Mouse (Mus musculus): Measurements from ENCODE around the gene Cd300c.
"Not testable (repeated sequence)": the region's sequence is repeated elsewhere in the genome, so short reads cannot be mapped to it uniquely, and the experiment has no call there.

The Cd300c gene

GRCm38 (mm10) chr11:114968752-114969207, at the start of gene Cd300c:
Gene Cd300c, minus strand, starts transcription at chr11:114969157.
- DNase-seq (ENCODE audit: low read depth, low spot score), result no peak

- not testable (repeated sequence) for DNase-seq (ENCODE audit: low read depth, low spot score)
These were observed 47.1 kb upstream of the Cd300c start, which contains the start of gene Cd300ld2 for GRCm38 (mm10) chr11:115016093-115016492. Gene Cd300ld2, minus strand, starts transcription at chr11:115016193.

GRCm38 (mm10) chr11:115004070-115004469, 35.1 kb upstream of the Cd300c start:
- DNase-seq (ENCODE audit: low read depth, low spot score), result no peak

DNA sequence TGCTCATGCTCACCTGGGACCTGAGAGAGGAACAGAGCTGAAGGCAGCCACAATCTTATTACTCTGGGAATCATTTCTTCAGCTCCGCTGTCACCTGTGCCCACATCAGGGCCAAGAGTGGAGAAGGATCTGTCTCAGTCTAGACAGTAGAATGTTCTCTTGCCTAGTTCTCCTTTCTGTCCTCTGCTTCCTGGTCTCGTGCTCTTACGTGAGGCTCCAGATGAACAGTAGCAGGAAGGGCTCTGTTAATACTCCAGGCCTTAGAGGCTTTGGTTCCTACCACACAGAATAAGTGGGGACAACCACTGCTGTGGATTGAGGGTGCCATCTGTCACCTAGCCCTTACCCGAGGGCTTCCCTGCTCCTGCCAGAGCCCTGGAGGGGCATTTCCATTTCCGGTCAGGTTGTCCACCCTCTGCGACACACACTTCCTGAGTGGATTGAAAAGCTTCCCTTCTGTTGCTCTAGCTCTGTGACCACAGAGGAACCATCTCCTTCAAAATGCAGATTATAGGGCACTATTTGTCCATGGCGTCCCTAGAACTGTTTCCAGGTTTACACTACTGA, 32.6 kb upstream of the Cd300c start, which contains the start of gene Cd300c2:
TSS of gene Cd300c2 (minus strand) at position 407 of the 567 bp plus-strand sequence.
- no peak for DNase-seq (ENCODE audit: low read depth, low spot score)

DNA sequence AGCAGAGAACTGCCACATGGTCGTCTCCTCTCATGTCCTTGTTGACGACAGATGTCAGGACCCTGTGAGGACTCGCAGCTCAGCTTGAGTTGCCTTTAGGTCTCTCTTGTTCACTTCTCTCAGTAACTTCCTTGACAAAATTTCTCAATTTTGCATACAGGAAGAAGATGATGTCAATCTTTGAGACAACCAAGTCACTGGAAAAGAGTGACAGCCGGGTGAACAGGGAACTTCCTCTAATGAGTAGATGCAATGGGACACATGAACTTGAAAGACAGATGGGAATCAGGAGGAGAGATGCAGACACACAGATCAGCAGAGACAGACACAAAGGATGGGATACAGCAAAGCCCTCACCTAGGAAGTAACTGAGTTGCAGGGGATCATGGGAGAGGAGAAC, 20.8 kb upstream of the Cd300c start, which contains the start of gene Cd300ld:
TSS of gene Cd300ld (minus strand) at position 130 of the 400 bp plus-strand sequence.
- DNase-seq (ENCODE audit: low read depth, low spot score), result no peak

DNA sequence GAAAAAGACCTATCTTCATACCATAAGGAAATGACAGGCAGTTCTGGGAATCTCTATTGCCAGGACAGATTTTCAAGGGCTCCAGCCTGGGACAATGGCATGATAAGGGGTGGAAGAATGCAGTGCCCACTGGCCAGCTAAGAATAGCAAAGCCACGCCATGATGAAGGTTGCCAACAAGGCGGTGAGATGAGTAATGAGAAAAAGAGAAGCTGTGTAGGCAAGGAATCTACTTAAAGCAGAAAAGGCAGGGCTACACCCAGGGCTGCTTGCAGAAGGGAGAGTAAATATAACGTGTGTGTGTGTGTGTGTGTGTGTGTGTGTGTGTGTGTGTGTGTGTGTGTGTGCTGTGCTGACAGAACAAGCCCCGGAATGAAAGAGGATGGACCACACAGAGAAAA, 12.9 kb upstream of the Cd300c start:
- no peak for DNase-seq (ENCODE audit: low read depth, low spot score)

DNA sequence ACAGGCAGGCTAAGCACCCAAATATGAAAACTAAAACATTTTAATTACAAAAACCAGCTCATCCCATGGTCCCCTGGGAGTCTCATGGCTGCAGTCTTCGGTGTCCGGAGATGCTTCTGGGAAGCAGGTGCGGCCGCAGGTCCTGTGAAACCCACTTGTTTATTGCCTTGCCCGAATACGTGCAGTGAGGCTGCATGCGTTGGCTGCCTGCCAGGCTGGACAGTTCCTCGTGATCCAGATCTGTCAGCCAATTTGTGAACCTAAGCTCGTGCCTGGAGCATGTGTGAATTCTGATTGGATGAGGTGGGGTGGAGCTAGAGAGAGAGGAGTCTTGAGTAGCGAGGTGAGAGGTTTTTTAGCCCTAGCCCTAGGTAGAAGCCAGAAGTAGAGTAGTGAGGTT, 3.8 kb upstream of the Cd300c start:
- DNase-seq (ENCODE audit: low read depth, low spot score), result no peak

DNA sequence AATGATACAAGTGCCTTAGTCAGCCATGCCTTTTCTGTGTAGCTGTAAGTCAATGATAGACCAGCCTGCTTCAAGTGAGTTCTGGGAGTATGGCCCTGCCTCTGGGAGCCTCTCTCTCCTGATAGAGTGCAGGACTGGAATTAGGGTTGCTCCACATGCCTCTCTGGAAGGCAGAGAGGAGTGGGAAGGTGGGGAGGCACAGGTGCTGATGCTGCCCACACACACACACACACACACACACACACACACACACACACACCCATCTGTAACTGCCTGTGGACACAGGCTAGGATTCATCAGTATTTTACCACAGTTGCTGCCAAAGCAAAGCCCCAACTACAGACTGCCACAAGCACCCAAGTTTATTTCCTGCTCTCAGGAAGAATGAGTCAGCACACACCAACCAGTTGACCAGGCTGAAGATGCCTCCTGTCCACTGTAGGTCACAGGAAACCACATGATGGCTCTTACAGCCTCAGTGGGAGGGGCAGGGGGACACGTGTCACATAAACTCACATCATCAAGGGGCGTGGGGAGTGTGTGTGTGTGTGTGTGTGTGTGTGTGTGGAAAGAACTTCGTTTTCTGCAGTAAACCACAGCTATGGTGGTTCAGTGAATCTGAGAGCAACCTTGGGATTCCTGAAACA, 3.7 kb downstream of the Cd300c start:
- DNase-seq (ENCODE audit: low read depth, low spot score), result no peak

DNA sequence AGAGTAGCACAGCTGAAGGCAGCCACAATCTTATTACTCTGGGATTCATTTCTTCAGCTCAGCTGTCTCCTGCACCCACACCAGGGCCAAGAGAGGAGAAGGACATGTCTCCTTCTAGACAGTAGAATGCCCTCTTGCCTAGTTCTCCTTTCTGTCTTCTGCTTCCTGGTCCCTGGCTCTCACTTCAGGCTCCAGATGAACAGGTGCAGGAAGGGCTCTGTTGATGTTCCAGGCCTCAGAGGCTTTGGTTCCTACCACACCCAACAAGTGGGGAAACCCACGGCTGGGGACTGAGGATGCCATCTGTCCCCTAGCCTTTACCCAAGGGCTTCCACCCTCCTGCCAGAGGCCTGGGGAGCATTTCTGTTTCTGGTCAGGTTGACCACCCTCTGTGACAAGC, 8.6 kb downstream of the Cd300c start:
- DNase-seq (ENCODE audit: low read depth, low spot score), result no peak

GRCm38 (mm10) chr11:114934144-114934543, 34.8 kb downstream of the Cd300c start, which contains the start of gene Cd300lb:
Gene Cd300lb, minus strand, starts transcription at chr11:114934386.
- DNase-seq (ENCODE audit: low read depth, low spot score), result no peak

DNA sequence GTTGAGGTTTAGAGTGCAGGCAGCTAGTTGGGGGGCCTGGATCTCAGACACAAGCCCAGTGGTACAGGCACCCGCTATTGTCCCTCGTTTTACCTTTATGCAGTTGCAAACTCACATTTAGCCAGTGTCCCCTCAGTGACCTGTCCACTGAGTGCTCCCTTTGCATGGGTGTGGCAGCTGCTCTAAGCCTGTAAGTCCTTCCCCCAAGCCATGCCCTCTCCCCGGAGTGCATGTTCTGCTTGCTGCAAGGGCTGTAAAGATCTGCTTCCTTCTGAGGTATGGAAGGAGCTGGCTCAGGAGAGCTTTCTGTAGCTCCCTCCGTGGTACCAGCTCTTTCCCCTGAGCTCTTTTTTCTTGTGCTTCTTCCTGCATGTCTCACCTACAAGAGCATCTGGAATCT, 35.4 kb downstream of the Cd300c start:
- DNase-seq (ENCODE audit: low read depth, low spot score), result no peak

- no peak for DNase-seq (ENCODE audit: low read depth, low spot score)
These were observed 37.9 kb downstream of the Cd300c start for GRCm38 (mm10) chr11:114931041-114931440.

- DNase-seq (ENCODE audit: low read depth, low spot score), result no peak
These were observed 39.4 kb downstream of the Cd300c start for GRCm38 (mm10) chr11:114929581-114929980.

- peak; percentile 26 for DNase-seq (ENCODE audit: low read depth, low spot score)
These were observed 45.0 kb downstream of the Cd300c start for GRCm38 (mm10) chr11:114923961-114924360.

DNA sequence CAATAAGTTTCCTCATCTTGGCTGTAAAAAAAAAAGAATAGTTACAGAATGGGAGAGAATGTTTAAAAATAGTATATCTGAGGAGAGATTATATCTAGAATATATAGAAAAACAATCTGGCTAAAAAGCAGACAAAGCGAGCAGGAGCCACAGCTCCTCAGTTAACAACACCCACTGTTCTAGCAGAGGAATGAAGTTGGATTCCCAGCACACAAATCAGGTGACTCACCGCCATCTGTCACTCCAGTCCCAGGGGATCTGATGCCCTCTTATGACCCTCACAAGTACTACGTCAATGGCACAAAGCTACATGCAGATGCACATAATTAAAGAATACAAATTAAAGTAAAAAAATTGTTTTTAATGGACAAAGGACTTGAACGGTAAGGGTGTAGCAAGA, 46.5 kb downstream of the Cd300c start:
- DNase-seq (ENCODE audit: low read depth, low spot score), result peak; percentile 17

GRCm38 (mm10) chr11:114917120-114917519, 51.8 kb downstream of the Cd300c start:
- no peak for DNase-seq (ENCODE audit: low read depth, low spot score)

- no peak for DNase-seq (ENCODE audit: low read depth, low spot score)
These were observed 54.0 kb downstream of the Cd300c start for GRCm38 (mm10) chr11:114914978-114915377.

GRCm38 (mm10) chr11:114912847-114913246, 56.1 kb downstream of the Cd300c start:
- DNase-seq (ENCODE audit: low read depth, low spot score), result peak; percentile 80

DNA sequence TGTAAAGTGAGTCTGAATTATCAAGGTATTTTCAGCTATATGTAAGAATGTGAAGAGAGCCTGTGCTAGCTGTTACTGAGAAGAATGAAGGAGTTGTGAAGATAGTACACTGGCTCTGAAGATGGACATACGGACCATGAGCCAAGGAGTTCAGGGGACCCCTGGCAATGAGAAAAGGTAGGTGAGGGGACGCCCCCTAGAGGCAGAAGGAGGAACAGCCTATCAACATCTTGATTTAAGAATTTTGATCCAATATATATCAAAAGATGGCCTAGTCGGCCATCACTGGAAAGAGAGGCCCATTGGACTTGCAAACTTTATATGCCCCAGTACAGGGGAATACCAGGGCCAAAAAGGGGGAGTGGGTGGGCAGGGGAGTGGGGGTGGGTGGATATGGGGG, 59.4 kb downstream of the Cd300c start:
- DNase-seq (ENCODE audit: low read depth, low spot score), result not testable (repeated sequence)

GRCm38 (mm10) chr11:114908086-114908485, 60.9 kb downstream of the Cd300c start:
- DNase-seq (ENCODE audit: low read depth, low spot score), result no peak

DNA sequence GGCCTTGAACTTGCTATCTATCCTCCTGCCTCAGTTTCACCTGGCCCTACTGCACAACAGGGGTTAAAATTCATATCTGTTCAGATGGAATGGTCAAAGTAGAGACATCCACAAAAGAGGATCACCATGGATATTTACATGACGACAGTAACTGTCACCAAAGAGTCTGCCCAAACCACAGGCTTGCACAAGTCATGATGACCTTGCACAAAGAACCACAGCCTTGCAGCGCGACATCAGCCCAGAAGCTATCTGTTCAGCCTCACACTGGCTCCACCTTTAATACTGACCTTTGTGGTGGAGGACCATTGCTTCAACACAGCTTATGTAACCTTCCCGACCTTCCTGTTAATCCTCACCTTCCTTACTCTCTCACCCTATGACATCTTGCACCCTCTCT, 61.4 kb downstream of the Cd300c start:
- DNase-seq (ENCODE audit: low read depth, low spot score), result no peak

Data from mesoderm, embryonic 11.5 days (tissue).